Mouse (Mus musculus) cerebral cortex, adult 2 months (tissue): Measurements from ENCODE around the gene Sdsl.

Experiments used
- WGBS: fragments of 180-500 bp; shearing (Covaris S2); methylation state at CpG from one replicate; pipeline ENCODE4 v1.1.7; 2018; 5-methylcytosine and 5-hydroxymethylcytosine counted together

Sdsl gene

DNA sequence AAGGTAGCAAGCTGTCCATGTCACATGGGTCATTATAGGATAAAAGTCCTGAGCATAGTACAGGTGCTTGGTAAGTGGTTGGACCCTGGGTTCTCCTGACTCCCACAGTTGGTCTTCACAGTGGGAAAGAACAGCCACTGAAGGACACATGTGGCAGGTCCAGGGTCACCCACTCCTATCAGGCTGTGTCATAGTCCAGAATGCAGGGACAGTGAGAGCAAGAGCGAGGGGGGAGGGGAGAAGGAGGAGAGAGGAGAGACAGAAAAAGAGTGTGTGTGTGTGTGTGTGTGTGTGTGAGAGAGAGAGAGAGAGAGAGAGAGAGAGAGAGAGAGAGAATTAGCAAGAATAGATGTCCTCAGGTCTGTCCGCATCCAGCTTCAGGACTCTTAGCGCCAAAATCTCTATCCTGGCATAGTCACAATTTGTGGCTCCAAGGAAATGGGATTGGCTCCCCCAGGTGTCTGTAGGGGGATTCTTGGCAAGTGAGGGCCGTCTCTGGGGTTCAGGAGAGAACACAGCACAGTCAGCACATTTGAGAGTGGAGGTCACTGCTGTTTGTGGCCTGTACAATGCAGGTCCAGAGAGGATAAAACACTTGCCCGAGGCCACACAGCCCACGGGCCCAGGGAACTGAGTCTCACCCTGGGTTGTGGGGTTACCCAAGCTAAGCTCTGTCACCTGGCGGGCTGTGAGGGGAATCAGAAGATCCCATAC is 15.6 kb downstream of the Sdsl start:
- WGBS = 56% methylated on average over 7 of the region's 7 CpGs

GRCm38 (mm10) chr5:120456253-120456652 is 16.4 kb downstream of the Sdsl start:
- 64% methylated on average over 1 of the region's 1 CpGs for WGBS

GRCm38 (mm10) chr5:120454756-120455337 is 17.8 kb downstream of the Sdsl start:
- 84% methylated on average over 14 of the region's 14 CpGs for WGBS

DNA sequence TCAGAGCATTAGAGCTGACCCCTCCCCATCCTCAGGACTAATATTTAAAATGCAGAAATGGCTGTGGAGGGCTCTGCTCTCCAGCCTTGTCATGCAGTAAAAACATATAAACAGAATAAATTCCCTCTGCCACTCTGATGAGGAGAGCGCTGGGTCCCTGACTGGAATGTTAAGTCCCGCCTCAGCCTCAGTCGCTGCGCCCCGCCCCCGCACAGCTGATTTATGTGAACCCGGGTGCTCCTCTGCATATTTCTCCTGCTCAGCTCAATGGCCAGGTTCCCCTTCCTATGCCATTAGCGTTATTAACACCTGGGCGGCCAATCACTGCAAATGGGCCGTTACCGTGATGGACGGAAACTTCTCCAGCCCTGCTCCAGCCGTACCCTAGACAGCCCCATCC is 25.3 kb downstream of the Sdsl start:
- WGBS = 67% methylated on average over 13 of the region's 13 CpGs

DNA sequence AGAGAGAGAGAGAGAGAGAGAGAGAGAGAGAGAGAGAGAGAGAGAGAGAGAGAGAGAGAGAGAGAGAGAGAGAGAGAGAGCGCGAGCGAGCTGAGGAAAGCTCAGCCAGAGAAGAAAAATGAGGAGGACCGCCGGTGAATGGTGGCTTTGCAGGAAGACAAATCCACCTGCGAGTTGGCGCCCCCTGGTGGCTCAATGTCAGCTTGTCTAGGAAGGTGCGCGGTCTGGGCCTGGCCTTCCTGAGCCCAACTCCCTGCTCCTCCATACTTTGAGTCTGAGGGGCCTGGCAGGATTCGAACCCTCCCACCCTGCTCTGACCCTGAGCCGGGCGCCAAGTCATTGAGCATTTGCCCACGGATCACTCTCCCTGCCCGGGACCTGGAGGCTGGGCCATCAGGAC is 31.9 kb downstream of the Sdsl start:
- WGBS = 12% methylated on average over 14 of the region's 14 CpGs

- WGBS = 11% methylated on average over 61 of the region's 61 CpGs
These were observed 32.5 kb downstream of the Sdsl start for GRCm38 (mm10) chr5:120439887-120440670.

GRCm38 (mm10) chr5:120438991-120439710 is 33.5 kb downstream of the Sdsl start:
- 17% methylated on average over 27 of the region's 27 CpGs for WGBS

- WGBS = 7% methylated on average over 13 of the region's 13 CpGs
These were observed 34.1 kb downstream of the Sdsl start for GRCm38 (mm10) chr5:120438469-120438868.

DNA sequence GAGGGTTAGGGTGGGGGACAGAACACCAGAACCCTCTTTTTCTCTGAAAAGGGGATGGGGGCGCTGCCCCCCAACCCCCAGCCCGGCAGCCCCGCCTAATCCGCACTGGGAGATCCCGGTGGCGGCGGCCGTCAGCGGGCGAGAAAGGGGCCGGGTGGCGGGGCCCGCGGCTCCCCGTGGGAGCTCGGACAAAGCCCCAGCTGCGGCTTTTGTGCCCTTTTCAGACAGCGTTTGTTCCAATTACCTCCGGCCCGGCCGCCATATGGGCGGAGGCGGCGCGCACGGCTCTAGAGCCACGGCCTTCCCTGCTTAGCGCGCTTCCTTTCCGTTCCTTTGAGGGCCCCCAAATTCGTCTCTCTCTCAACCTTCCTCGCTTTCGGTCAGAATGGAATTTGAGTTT is 34.6 kb downstream of the Sdsl start:
- WGBS = under 1% methylated on average over 33 of the region's 33 CpGs

GRCm38 (mm10) chr5:120437539-120437938 is 35.1 kb downstream of the Sdsl start:
- WGBS = 5% methylated on average over 17 of the region's 17 CpGs

GRCm38 (mm10) chr5:120436885-120437495 is 35.6 kb downstream of the Sdsl start:
- WGBS = 2% methylated on average over 18 of the region's 18 CpGs

GRCm38 (mm10) chr5:120435731-120436501 is 36.7 kb downstream of the Sdsl start:
- under 1% methylated on average over 46 of the region's 47 CpGs for WGBS

DNA sequence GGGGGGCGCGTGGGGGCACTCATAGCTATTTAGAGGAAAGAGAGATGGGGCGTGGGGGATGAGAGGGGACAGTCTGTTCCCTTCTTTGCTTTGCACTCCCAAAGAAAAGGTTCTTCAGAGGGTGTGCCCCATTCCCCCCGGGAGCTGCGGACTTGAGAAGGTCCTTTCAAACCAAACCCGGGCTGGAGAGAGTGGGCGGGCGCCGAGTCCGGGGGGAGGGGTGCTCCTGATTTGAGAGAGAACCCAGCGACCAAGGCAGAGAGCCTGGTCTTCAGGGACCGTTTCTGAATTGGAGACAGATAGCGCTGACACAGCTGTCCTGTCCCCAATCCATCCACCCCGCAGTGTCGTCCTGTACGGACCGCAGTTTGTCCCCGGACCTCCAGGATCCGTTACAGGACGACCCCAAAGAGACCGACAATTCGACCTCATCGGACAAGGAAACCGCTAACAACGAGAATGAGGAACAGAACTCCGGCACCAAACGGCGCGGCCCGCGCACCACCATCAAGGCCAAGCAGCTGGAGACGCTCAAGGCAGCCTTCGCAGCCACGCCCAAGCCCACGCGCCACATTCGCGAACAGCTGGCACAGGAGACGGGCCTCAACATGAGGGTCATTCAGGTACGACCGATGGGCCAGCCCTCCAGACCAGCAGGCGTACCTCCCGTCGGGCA is 37.5 kb downstream of the Sdsl start:
- 1% methylated on average over 44 of the region's 44 CpGs for WGBS

DNA sequence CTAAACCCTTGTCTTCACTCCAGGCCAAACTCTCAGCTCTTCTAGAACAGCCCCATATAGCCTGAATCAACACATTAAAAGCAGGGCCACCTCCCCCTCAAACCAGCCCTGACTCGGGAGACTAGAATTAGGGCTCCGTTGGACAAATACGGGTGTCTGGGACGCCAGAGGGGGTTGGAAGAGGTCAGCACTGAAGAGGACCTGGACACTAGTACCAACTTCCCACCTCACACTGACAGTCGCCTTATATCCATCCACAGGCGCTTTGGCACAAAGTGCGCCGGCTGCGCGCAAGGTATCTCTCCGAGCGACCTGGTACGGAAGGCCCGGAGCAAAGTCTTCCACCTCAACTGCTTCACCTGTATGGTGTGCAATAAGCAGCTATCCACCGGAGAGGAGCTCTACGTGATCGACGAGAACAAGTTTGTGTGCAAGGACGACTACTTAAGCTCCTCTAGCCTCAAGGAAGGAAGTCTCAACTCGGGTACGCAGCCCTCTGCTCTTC is 38.3 kb downstream of the Sdsl start:
- 5% methylated on average over 21 of the region's 21 CpGs for WGBS

- WGBS = 6% methylated on average over 13 of the region's 13 CpGs
These were observed 39.4 kb downstream of the Sdsl start for GRCm38 (mm10) chr5:120433135-120433760.

- 2% methylated on average over 9 of the region's 9 CpGs for WGBS
These were observed 40.1 kb downstream of the Sdsl start for GRCm38 (mm10) chr5:120432486-120433015.

DNA sequence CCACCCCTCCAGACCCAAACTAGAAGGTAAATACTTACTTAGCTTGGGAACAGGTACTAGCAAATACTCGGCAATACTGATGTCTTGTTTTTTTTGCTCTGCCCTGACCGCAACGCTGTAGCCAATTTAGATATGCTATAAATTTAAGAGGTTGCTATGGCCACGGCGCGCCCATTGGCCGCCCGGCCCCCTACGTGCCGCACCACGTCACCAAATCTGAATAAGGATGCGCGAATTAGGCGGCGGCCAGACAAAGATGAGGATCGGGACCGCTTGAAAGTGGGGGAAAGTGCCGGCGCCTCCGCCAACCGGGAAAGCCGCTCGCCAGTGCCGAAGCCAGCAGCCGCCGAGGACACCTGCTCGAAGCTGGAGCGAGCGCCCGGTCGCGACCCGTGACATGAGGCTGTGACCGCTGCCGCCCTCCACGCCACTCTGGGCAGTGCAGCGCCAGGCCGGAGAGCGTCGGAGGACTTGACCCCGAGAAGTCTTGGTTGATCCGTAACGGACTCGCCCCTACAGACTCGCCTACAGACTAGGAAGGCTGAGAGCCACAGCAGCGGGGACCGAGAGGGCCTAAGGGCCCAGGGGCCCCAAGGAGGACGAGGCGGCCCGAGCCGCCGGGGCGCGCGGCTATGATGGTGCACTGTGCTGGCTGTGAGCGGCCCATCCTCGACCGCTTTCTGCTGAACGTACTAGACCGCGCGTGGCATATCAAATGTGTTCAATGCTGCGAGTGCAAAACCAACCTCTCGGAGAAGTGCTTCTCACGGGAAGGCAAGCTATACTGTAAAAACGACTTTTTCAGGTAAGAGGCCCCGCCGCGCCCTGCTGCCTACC is 40.7 kb downstream of the Sdsl start, which contains the start of gene Lhx5:
Gene Lhx5, plus strand, starts transcription at position 51 of the 837 bp plus-strand sequence.
- WGBS = 1% methylated on average over 69 of the region's 69 CpGs

GRCm38 (mm10) chr5:120431001-120431583 is 41.5 kb downstream of the Sdsl start:
- 4% methylated on average over 30 of the region's 30 CpGs for WGBS
